Mouse (Mus musculus): ENCODE results near the gene Ptpre.
"Not testable (repeated sequence)": the region's sequence is repeated elsewhere in the genome, so short reads cannot be mapped to it uniquely, and the experiment has no call there.

Ptpre gene

DNA sequence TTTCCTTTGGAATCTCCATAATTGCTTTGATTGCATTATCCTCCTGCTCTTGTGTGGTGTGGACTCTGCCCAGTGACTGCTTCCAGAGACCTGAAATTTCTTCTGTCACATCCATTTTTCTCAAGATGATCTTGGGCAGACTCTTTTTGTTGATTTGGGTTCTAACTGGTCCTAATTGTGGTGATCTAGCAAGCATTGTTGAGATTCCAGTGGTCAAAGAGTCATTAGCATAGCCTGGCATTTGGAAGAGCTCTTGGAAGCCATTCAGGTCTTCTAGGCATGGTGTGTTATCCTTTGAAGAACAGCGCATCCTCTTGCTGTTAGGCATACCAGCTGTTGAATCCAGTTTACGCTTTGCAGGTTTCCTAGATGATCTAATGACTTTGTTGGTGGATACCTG lies 161.1 kb downstream of the Ptpre start:
- DNase-seq: no peak

DNA sequence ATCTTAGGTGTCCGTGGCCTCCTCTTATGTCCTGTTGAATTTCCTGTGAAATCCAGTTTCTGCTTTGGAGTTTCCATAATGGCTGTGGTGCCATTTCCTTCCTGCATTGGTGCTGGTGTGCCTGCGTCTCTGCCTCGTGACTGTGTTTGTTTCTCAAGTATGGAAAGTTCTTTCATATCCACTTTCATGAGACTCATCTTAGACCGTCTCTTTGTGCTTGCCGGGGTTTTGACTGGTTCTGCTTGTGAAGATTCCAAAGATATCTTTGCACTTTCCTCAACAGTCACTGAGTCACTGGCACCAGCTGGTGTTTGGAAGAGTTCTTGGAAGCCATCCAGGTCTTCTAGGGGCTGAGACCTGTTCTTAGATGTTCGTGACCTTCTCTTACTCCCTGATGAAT lies 162.1 kb downstream of the Ptpre start:
- not testable (repeated sequence) for DNase-seq

DNA sequence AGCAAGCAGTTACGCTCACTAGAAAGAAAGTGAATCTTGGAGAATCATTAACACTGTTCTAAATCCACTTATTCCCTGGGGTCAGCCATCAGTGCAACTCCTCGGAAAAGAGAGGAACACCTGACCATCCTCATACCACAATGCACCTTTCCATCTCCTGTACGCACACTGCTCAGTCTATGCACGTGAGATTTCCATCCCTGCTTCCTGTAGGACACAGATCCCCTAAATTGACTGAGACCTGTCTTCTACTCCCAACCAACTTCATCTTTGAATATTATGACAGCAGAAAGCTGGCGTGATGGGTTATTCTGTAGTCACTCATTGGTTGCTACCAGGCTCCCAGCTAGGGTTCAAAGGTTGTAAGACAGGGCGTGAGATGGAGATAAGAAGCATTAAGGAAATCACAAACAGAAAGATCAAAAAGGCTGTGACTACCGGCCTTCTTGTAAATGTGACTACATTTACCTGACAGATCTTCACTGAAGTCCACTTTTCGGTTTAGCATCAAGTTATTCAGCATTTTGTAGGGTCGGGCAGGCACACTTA lies 166.4 kb downstream of the Ptpre start:
- DNase-seq: no peak

DNA sequence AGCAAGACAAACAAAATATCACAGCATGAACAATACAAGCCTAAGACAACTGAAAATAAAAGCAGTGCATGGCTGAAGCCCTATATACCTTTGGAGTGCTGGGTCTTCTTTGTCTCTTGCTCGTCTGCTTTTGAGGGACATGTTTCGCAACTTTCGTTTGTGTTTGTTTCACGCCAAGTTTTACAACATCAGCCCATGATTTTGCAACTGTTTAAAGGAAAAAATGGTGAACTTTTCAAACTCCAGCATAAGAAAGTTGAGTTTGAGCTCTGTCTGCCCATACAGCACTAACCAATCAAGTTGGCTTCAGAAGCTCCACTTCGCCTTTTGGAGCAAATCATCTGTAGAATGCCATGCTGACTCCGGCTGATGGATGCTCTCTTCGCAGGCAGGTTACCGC lies 167.0 kb downstream of the Ptpre start:
- no peak for DNase-seq

DNA sequence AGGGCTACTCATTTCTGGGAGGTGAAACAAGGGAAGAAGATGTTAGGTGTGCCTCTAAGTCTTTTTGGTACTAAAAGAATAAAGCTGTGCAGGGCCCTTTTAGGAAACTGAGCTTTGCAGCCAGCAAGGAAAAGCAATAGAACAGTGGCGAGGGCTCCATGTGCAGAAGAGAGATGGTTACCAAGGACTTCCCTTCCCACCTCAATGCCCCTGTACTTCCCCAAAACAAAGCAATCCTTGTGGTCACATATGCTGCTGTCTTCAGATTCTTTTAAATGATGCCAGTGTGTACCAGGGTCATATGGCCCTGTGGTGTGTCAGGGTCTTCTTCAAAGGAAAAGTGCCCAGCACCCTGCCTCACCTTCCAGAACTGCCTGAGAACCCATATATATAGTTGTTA lies 167.8 kb downstream of the Ptpre start:
- DNase-seq: no peak

DNA sequence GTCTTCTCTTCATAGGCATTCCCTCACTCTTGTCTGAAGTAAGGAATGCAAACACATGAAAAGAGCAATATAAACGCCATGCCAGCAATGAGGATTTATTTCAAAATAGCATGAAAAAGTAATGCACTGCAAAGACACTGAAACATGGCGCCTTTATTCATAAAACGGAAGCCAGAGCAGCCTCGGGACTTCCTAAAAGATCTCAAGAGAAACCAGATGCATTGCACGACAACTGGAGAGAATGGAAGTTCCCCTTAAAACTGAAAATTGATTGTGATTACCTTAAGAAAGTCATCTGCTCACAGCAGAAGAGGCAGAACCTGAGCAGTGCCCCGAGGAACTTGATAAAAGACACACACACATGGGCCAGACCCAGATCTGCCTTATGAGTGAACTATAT lies 168.5 kb downstream of the Ptpre start:
- no peak for DNase-seq

DNA sequence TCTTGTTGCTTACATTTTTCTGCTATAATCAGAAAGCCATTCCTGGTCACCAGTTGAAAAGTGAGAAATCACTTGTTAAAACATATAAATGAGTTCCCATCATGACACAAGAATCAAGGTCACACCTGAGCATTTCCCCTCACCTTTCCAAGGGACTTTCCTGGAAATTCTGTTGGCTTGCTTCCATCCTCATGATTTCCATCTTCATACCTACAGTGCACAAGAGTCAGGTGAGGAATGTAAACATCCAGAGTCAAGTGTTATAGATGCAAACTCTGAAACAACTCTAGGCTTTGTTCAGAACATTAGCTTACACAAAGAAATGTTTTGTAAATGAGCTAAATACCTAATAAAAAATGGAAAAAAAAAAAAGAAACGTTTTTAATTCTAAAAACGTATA lies 173.4 kb downstream of the Ptpre start:
- DNase-seq: no peak

DNA sequence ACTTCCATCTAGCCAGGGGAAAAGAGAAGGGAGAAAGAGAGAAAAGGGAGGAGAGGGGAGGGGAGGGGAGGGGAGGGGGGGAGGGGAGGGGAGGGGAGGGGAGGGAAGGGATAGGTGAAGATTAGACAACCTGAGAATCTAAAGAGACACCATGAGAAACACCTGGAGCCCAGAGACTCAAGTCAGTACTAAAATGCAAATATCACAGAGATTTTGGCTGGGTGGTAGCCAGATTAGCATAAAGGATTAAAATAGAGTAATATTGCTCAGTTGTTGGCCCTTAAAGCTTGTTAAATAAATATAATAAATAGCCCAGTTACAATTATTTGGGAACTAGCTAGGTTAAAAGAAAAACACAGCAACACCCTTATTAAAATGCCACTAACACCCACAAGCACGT lies 175.3 kb downstream of the Ptpre start:
- no peak for DNase-seq

DNA sequence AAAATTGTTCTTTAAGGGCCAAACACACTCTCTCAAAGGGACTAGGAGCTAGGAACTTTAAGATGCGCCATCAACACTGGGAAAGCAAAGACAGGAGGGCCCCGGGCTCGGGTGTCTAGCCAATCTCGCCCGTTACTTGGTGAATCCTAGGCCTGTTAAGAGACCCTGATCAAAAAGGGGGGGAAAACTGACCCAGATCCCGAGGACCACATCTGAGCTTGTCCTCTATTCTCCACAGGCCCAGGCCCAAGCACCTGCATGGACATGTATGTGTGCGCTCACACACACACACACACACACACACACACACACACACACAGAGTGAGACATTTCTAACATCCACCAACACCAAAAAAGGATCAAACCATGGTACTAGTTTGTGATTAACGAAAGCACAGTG lies 176.0 kb downstream of the Ptpre start:
- no peak for DNase-seq

DNA sequence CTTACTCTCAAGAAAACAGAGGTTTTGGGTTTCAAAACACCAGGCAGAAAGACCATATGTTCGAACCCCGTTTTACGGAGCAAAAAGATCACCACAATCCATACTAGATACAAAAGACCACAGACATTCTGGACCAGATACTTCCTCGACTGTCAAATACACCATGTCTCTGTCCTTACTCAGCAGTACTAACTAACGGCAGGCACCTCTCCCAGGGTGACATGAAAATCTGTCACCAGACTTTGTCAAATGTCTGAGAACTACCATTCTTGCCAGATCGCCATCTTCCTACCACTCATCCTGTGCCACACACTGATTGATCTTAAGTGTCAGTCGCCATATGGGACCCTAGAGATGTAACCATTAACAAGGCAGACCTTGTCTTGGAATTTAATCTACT lies 177.9 kb downstream of the Ptpre start:
- DNase-seq: no peak

DNA sequence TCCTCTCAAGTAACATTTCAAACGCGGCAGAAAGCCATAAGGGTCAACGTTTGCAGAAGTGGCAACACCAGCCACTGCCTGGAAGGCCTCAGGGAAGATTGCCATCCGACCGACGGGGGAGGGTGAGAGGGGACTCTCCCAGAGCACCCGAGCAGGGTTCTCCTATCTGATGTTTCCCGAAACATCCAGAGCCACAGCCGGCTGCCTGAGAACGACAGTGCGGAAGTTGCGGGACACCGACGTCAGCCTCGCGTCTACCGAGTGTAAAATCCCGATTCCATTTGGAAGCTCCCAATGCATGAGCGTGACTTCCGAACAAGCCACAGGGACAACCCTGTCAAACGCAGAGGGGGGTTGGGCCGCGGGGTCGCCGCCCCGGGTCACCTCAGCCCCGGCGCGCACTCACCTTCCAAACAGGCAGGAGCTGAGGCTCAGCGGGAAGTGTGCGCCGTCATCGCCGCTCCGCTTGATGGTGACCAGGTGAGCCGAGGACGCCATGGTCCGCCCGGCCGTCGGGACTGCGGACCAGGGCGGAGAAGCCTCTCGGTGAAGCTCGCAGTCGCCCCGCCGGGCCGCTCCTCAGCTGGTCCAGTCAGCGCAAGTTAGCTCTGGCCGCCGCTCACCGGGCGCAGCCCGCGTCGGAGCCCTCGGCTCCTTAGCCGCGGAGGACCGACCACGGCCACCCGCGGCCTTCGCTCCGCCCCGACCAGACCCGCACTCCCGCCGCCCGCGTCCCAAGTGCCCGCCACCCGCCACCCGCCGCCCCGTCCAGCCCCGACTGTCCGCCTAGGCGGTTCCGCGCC lies 178.6 kb downstream of the Ptpre start, which contains the start of gene Mki67:
Gene Mki67, minus strand, starts transcription at position 720 of the 803 bp plus-strand sequence.
- DNase-seq: peak; percentile 64

DNA sequence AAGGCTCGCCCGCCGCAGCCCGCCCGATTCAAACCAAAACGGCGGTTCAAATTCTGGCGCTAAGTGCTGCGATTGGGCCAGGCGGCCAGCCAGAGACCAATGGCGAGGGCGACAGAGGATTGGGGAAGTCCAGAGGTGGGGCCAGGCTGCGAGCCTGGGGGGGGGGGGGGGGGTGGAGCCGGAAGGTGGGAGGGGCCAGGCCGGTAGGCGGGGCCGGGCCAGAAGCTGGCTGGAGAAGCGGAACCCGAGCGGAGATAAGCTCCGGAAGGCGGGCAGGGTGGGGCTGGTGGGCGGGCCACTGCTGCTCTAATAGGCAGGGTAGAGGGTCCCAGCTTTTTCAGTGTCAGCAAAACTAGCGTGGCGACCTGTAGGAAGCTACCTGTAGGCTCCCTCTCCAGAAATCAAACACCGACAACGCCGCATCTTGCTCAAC lies 179.2 kb downstream of the Ptpre start:
- DNase-seq: peak; percentile 90

DNA sequence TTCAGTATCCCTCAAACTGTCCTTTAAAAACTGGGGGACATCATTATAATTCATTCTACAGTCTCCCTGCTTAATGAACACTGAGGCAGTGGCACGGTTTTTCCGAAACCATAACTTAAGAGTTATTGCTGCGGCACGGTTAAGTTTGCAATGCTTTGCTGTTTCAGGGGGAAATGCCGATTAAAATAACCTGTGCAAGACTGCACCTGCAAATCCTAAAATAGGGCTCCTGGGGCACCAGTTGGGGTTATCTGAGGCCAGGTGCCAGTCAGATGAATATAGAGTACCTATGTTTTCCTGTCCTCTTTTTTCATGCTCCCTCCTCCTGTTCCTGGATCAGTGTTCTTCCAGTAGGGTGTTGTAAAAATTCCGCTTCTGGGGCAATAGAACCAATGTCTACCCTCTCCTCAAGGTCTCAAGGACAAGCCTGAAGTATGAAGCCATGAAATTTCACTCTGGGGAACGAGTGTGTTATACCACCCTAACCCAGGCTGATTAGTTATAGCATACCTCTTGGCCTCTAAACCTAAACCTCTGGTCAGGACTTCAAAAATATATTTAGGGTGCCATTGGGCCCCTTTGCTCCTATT lies 179.8 kb downstream of the Ptpre start:
- peak; percentile 31 for DNase-seq

DNA sequence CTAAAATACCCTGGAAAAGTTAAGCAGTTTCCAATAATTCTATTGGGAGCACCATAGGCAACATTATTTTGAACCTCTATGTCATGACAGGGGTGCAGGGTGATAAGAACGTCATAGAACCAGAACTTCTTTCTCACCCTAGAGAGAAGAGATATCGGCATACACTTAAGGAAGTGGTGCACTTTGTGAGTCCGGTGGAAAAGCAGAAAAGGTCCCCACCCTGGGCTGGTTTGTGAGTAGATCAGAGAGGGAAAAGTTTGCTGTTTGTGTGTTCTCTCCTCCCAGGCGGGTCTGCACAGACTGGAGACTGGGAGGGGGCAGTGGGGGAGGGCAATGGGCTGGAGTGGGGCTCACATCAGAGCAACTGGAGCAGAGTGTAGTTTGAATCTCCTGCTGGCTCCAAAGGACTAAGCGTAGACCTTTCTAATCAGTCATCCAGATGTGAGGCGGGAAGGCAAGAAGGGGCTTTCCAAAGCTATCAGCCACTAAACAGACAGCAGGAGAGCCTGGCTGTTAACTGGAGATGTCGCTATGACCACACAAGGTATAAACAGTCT lies 184.2 kb downstream of the Ptpre start:
- DNase-seq: no peak

DNA sequence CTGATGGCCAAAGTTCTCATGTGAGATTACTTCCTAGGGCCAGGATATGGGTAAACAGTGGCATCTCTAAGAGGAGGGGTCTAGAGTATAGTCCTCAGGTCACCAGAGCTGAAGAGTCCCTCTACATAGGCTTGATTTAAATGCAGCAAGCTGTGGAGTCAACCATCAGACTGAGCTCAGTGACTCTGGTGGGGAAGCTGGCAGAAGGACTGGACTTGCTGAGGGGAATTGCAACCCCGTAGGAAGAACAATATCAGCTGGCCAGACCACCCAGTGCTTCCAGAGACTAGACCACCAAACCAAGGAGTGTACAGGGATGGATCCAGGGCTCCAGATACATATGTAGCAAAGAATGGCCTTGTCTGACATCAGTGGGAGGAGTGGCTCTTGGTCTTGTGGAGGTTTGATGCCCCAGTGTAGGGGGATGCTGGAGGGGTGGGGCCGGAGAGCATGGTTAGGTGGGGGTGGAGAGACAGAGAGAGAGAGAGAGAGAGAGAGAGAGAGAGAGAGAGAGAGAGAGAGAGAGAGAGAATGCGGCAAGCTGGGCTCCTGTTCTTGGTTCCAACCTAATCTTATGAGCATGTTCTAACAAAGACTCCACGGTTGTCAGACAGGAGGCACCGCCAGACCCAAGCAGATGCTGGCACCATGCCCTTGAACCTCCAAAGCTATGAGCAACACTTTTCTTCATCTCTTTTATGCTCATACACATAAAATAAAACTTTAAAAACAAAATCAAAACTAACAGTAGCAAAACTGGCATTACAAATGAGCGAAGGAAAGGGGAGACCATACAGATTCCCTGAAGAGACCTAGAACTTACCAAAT lies 184.9 kb downstream of the Ptpre start:
- no peak for DNase-seq

DNA sequence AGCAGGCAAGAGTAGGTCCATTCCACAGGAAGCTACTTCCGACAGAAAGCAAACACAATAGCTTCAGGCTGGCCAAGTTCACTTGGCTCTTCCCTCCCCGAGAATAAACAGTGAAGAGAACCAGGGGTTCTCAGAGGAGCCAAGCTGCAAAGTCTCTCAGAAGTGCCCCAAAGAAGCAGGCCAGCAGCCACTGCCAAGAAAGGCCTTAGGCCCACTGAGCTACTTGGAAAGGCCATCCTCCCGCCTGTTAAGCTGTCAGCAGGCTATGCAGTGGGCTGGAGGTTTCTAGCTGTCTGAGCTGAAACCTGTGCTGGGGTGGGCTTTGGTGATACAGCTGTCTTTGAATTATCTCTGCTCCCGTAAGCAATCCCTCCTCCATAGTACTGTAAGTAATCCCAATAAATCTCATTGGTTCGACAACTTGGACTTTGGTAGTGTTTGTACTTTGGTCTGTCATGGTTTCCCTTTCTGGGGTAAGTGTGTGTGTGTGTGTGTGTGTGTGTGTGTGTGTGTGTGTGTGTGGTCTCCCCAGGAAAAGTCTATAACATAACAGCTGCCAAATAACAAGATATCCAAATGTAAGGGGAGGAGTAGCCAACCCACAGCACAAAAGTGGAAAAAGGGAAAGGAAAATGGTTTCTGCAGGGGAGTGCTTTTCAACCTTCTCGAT lies 186.5 kb downstream of the Ptpre start:
- DNase-seq: no peak

DNA sequence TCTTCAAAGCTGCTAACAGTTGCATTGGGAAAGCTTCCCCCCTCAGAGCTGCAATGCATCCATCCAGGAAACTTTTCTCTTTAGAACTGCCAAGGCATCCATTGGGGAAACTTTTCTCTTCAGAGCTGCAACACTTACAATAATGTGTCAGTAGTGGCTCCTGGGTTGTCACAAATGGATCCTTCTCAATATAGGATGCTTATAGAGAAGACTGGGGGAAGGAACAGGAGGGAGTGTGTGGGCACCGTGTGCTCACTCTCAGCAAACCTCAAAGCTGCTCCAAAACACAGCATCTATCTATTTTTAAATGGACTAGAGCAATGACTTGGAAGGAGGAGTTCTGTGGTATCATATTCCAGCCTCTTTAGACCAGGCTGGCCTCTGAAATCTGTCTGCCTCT lies 189.4 kb downstream of the Ptpre start:
- DNase-seq: no peak

DNA sequence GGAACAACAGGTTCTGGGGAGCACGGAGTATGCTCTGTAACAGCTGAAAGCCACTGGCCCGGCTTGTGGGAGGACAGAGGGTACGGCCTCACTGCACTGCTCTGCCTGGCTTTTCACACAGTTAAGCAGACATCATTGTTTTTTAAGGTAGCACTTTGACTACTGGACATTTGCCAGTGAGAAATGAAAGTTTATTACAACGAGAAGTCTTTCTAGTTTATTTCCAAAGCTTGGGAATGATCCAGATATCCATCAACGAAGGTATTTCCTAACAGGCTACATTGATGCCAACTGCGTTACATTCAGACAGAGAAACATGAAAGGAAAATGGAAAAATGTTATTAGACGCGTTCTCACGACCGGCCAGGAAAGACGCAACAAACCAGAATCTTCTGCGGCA lies 190.8 kb downstream of the Ptpre start:
- no peak for DNase-seq

DNA sequence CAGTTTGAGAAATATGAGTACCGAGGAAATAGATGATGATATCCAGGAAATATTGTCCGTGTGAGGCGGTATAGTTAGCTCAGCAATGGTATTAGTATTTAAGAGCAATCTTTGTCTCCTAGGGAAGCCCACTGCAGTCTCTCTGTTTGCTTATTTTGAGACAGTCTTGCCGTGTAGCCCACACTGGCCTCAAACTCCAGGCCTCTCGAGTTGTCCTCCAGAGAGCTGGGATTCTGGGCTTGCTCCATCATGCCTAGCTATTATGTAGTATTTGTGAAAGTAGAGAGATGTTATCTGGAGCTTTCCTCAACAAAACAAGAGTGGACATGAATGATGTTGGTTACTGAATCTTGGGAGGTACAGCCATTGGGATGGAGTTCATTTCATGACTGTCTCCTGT lies 197.1 kb downstream of the Ptpre start:
- DNase-seq: no peak

DNA sequence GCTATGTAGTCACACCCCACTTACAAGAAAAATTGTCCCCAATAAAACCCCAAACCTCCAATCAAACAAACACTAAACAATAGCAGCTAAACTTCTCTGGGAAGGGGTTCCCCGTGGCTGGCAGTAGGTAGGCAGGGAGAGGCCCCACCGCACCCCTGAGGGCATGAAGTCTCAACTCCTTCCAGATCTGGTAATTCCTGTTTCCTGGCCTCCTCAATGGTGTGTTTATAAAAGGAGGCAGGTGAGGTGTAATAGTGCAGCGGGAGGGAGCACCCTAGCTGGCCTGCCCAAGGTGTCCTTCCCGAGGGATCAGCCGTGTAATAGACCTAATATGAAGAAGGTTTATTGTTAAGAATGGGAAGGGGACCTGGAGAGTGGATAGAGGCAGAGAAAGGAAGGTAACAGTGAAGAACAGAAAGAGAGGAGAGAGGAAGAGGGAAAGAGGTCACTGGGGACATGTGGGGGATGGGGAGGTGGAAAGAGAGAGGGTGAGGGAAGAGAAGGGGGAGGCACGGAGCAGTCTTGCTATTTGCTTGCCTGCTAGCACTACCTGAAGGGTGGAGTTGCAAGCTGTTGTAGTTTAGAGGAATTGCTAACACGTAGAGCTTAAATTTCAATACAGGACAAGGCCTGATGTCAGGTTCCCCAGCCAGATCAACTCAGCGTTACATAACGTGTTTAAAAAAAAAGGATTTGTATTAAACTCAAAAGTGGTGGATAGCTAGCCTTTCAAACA lies 197.8 kb downstream of the Ptpre start:
- no peak for DNase-seq
